Mouse (Mus musculus) midbrain, embryonic 16.5 days (tissue): ENCODE data around the gene Gm10972. TPM values are rescaled to one million over a fixed set of nuclear protein-coding genes. Genes with fewer than 3 reads are reported as not detected.
"Not testable (repeated sequence)": the region's sequence is repeated elsewhere in the genome, so short reads cannot be mapped to it uniquely, and the experiment has no call there.

ENCODE experiments used
- ATAC-seq: fragments of 200-750 bp; cut with Nextera tagmentation; 2 replicates; pipeline ENCODE4 v1.8.0; 2017; ENCODE audit warnings: moderate TSS enrichment
- H3K27ac ChIP-seq: fragments of 300-500 bp; sonication (generic); 2 replicates; pipeline ENCODE4 v1.5.1; 2014; ENCODE audit warnings: mild to moderate bottlenecking, low read length, mixed read lengths
- H3K27me3 ChIP-seq: fragments of 300-500 bp; sonication (generic); 2 replicates; pipeline ENCODE4 v1.6.1; 2014; ENCODE audit warnings: low read depth, low read length, mixed read lengths; ENCODE audit not compliant: control insufficient read depth, insufficient read depth
- H3K36me3 ChIP-seq: fragments of 300-500 bp; sonication (generic); 2 replicates; pipeline ENCODE4 v1.6.1; 2014; ENCODE audit warnings: mild to moderate bottlenecking, low read length, moderate library complexity, mixed read lengths; ENCODE audit not compliant: control insufficient read depth, insufficient read depth
- H3K4me1 ChIP-seq: fragments of 300-500 bp; sonication (generic); 2 replicates; pipeline ENCODE4 v1.6.1; 2014; ENCODE audit warnings: mild to moderate bottlenecking, low read length, mixed read lengths; ENCODE audit not compliant: control insufficient read depth, insufficient read depth
- H3K4me2 ChIP-seq: fragments of 300-500 bp; sonication (generic); 2 replicates; pipeline ENCODE4 v1.6.1; 2014; ENCODE audit warnings: mild to moderate bottlenecking, low read length, mixed read lengths
- H3K4me3 ChIP-seq: fragments of 300-500 bp; sonication (generic); 2 replicates; pipeline ENCODE4 v1.5.1; 2014; ENCODE audit warnings: low read depth, mild to moderate bottlenecking, low read length, moderate library complexity, mixed read lengths
- H3K9ac ChIP-seq: fragments of 300-500 bp; sonication (generic); 2 replicates; pipeline ENCODE4 v1.6.1; 2014; ENCODE audit warnings: low read depth, low read length, mixed read lengths
- H3K9me3 ChIP-seq: fragments of 300-500 bp; sonication (generic); replicated peaks from 2 replicates; pipeline ENCODE4 v1.6.1; 2014; ENCODE audit warnings: mild to moderate bottlenecking, low read length, mixed read lengths; ENCODE audit not compliant: control insufficient read depth, poor library complexity, severe bottlenecking
- WGBS: fragments of 180-500 bp; shearing (Covaris S2); extraction: QIAGEN DNeasy Blood & Tissue Kit; methylation state at CpG from one replicate; pipeline ENCODE4 v1.1.7; 2014; 5-methylcytosine and 5-hydroxymethylcytosine counted together
- polyA plus RNA-seq: library from polyadenylated mRNA; unstranded; fragments of >200 nt; fragmentation: Nextera tagmentation; extraction: Ambion mirVana; gene quantifications from 2 replicates; pipeline ENCODE4 v1.2.1, GENCODE M21; 2015

Gene Gm10972
- polyA plus RNA-seq, 1 experiment from 2014 or later, result not detected

DNA sequence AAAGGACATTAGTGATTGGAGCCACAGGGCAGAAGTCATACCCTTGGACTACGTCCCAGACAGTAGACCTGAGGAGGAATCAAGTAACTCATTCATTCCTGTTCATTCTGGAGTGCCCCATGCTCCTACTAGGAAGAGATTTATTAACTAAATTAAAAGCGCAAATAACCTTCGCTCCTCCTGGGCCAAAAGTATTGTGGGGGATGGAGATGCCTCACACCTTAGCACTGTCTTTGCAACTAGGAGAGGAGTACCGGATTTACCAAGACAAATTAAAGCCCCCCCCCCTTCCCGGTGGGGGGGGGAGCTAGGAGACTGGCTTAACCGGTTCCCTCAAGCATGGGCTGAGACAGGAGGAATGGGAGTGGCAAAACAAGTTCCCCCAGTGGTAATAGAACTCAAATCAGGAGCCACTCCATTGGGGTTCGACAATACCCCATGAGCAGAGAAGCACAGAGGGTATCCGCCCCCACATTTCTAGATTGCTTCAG lies 36.5 kb downstream of the Gm10972 start:
- Histone ChIP-seq H3K9ac (no peak overlapping the region), H3K4me3 (no peak overlapping the region), H3K36me3 (no peaks in the 10 kb centered on the region), H3K9me3 (no peaks in the 10 kb centered on the region), H3K4me2 (no peak overlapping the region), H3K27ac (no peak overlapping the region), H3K27me3 (no peaks in the 10 kb centered on the region), H3K4me1 (no peaks in the 10 kb centered on the region)
- ATAC-seq, result no peak
- WGBS, result 75% methylated on average over 8 of the region's 8 CpGs

DNA sequence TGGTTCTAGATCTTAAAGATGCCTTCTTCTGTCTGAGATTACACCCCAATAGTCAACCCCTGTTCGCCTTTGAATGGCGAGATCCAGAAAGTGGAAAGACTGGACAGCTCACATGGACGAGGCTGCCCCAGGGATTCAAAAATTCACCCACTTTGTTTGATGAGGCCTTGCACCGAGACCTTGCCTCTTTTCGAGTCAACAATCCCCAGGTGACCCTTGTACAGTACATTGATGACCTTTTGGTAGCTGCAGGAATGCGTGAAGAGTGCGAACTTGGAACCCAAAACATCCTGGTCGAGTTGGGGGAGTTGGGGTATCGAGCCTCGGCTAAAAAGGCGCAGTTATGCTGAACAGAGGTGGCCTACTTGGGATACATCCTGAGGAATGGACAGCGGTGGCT lies 37.1 kb downstream of the Gm10972 start:
- not testable (repeated sequence) for ATAC-seq, H3K4me3 ChIP-seq, H3K27me3 ChIP-seq, H3K9ac ChIP-seq, H3K4me1 ChIP-seq, H3K4me2 ChIP-seq, H3K27ac ChIP-seq, H3K9me3 ChIP-seq, H3K36me3 ChIP-seq
- 94% methylated on average over 12 of the region's 12 CpGs for WGBS

DNA sequence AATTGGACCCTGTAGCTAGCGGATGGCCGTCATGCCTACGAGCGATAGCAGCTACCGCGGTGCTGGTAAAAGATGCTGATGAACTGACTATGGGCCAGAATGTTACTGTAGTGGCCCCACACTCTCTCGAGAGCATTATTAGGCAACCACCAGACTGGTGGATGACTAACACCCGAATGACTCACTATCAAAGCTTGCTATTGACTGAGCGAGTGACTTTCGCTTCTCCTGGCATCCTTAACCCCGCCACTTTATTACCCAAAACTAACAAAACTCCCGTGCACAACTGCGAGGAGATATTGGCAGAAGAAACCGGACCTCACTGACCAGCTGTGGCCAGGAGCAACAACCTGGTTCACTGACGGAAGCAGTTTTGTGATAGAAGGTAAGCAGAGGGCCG lies 37.9 kb downstream of the Gm10972 start:
- Histone ChIP-seq H3K36me3 (no peaks in the 10 kb centered on the region), H3K4me3 (no peak overlapping the region), H3K4me1 (no peaks in the 10 kb centered on the region), H3K9me3 (no peaks in the 10 kb centered on the region), H3K27me3 (no peaks in the 10 kb centered on the region), H3K27ac (no peak overlapping the region), H3K9ac (no peak overlapping the region), H3K4me2 (no peak overlapping the region)
- no peak for ATAC-seq
- 95% methylated on average over 16 of the region's 16 CpGs for WGBS

DNA sequence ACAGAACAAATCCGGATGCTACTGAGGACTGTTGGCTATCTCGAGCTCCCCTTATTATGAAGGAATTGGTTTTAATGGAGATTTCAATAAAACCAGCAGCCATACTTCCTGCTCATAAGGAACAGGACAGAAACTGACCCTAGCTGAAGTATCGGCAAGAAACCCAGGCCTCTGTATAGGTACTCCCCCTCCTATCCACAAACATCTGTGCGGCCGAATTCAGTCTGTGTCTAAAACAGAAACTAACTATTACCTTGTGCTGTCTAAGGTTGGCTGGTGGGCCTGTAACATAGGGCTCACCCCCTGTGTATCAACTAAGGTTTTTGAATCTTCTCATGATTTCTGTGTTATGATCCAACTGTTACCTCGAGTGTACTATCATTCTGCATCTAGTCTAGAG lies 40.7 kb downstream of the Gm10972 start:
- no peak overlapping the region for H3K27ac ChIP-seq
- 91% methylated on average over 6 of the region's 6 CpGs for WGBS
- no peak overlapping the region for H3K4me2 ChIP-seq

DNA sequence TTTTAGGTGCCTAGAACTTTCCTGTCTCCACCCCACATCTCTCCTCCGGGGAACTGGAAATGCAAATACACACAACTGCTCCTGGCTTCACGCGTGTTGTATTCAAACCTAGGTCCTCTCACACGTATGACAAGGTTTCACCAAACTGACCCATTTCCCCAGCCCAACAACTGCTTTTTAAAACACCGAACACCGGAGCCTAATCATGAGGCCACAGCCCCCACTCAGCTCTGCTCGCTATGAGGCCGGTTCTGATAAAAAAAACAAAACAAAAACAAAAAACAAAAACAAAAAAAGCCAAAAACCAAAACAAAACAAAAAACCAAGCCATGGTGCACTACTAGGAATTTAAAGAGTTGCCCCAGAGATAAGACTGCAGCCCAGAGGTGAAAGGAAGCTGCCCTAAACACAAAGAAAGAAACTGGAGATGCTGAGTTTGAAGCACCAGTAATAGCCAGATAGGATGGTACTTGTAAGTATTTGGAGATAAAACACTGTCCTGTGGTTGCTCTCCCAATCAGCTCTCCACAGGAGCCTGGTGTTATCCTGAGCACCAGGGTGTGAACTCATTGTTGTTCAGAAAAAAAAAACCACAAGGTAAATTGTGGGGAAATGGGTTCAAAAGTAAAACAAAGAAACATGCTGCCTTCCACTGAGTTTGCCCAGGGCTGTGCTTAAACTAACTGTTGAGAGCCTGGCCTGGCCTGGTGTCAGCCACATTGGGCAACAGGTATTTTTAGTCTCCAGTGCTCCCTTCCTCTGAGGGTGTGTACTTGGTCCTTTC lies 43.3 kb downstream of the Gm10972 start:
- not testable (repeated sequence) for H3K4me1 ChIP-seq, H3K27ac ChIP-seq, ATAC-seq, H3K27me3 ChIP-seq, H3K4me3 ChIP-seq, H3K9me3 ChIP-seq, H3K36me3 ChIP-seq, H3K4me2 ChIP-seq, H3K9ac ChIP-seq
- WGBS, result 91% methylated on average over 8 of the region's 8 CpGs

More for the DNA sequence above, 40.7 kb downstream of the Gm10972 start:
- ATAC-seq, result no peak
- no peaks in the 10 kb centered on the region for H3K4me1 ChIP-seq
- no peaks in the 10 kb centered on the region for H3K27me3 ChIP-seq
- no peaks in the 10 kb centered on the region for H3K9me3 ChIP-seq
- H3K36me3 ChIP-seq, result no peaks in the 10 kb centered on the region
- no peak overlapping the region for H3K9ac ChIP-seq
- H3K4me3 ChIP-seq, result no peak overlapping the region

DNA sequence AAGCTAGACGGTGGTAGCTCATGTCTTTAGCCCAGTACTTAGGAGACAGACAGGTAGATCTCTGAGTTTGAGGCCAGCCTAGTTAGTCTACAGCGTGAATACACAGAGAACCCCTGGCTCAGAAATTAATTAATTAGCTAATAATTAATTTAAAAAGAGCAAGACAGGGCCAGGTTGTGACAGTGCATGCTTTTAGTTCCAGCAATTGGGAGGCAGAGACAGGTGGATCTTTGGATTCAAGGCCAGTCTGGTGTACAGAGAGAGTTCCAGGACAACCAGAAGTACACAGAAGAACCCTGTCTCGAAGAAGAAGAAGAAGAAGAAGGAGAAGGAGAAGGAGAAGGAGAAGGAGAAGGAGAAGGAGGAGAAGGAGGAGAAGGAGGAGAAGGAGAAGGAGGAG lies 45.8 kb downstream of the Gm10972 start:
- not testable (repeated sequence) for H3K27ac ChIP-seq, H3K4me2 ChIP-seq, H3K36me3 ChIP-seq, H3K4me3 ChIP-seq, H3K27me3 ChIP-seq, ATAC-seq, H3K9ac ChIP-seq, H3K4me1 ChIP-seq, H3K9me3 ChIP-seq
- WGBS, result 78% methylated on average over 3 of the region's 3 CpGs

DNA sequence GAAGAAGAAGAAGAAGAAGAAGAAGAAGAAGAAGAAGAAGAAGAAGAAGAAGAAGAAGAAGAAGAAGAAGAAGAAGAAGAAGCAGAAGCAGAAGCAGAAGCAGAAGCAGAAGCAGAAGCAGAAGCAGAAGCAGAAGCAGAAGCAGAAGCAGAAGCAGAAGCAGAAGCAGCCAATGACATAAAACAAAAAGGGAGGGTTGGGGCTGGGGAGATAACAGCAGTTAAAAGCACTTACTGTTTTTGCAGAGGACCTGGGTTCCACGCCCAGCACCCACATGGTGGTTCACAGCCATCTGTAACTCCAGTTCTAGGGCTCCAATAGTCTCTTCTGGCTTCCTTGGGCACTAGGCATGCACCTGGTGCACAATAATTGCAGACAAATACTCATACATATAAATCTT lies 46.3 kb downstream of the Gm10972 start:
- H3K4me1 ChIP-seq, H3K36me3 ChIP-seq, H3K9me3 ChIP-seq, H3K9ac ChIP-seq, H3K4me3 ChIP-seq, H3K27me3 ChIP-seq, H3K4me2 ChIP-seq, H3K27ac ChIP-seq, ATAC-seq: not testable (repeated sequence)
- WGBS, result 50% methylated on average over 1 of the region's 1 CpGs

DNA sequence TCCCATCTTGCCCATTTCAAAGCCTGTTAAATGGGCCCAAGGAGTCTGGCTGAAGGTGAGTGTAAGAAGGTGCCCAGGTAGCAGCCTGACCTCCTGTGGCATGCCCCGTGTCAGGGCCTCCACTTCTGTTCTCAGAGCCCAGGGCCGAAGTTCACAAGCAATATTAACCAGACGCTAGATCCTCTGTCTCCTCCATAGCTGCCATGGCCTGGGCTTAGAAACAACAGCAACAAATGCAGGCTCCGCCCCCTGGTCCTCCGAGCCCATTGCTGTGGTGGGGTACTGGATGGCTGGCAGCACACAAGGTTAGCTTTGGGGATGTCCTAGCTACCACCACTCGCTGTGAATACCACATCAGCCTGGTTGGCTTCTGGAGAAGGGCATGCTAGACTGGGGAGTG lies 47.2 kb downstream of the Gm10972 start:
- not testable (repeated sequence) for H3K4me1 ChIP-seq, H3K9me3 ChIP-seq, H3K4me3 ChIP-seq, H3K9ac ChIP-seq, H3K27me3 ChIP-seq, H3K27ac ChIP-seq, ATAC-seq, H3K4me2 ChIP-seq, H3K36me3 ChIP-seq
- 69% methylated on average over 6 of the region's 6 CpGs for WGBS

DNA sequence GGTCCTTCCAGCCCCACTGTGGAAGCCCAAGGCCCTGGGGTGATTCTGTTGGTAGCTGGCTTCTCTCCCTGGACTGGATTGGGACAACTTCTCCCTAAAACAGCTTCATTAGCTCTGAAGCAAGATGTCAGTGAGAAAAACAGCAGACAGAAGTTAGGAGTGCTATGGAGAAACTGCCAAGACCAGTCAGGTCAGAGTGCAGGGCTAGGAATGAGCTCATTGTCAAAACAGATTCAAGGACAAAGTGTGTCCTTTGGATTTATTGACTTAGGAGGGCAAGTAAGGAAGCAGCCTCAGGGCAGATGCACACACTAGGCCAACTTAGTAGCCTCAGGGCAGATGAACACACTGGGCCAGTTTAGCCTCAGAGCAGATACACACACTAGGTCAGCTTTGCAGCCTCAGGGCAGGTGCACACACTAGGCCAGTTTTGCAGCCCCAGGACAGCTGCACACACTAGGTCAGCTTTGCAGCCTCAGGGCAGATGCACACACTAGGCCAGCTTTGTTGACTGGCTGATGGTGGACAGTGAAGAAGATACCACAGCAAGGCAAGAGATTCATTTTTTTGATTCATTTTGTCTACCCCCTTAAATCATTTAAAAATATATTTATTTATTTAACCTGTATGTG lies 47.8 kb downstream of the Gm10972 start:
- Histone ChIP-seq H3K9ac (no peak overlapping the region), H3K36me3 (no peaks in the 10 kb centered on the region), H3K4me3 (no peak overlapping the region), H3K27me3 (no peaks in the 10 kb centered on the region), H3K9me3 (no peaks in the 10 kb centered on the region), H3K4me2 (no peak overlapping the region), H3K4me1 (no peaks in the 10 kb centered on the region), H3K27ac (no peak overlapping the region)
- no peak for ATAC-seq
